10 mouse cellular contexts compared by ENCODE assay signal in genomic region chr4:70603209-70603852, GRCm38 (mm10).
A peak's percentile ranks its signal among the peaks of the same experiment; 100 is the strongest.
DNase-seq lines count a peak whose midpoint lies in the region; ATAC-seq and TF ChIP-seq lines count a peak whose summit lies in the region.
"Had no signal": no experiment of that assay in that cellular context is flagged by ENCODE, and none has a peak within 500 bp of the region (broad histone marks: within the 10 kb centered on the region; RNA-seq: fewer than 3 reads in every experiment).

No protein-coding gene starts in this region.

- H3K79me2 ChIP-seq in MEL (ENCODE audit: control insufficient read depth, insufficient read depth, low read length, poor library complexity) = no peaks in the 10 kb centered on the region

- H3K9ac ChIP-seq in MEL (ENCODE audit: control insufficient read depth, low read depth, low read length, poor library complexity, severe bottlenecking) = no peak overlapping the region
- H3K9ac ChIP-seq in midbrain, embryonic 12.5 days (replicated peaks) = no peak overlapping the region
- H3K9ac ChIP-seq: liver, embryonic 15.5 days had no signal

- peak; percentile 48 to 58; a peak in 2 of 4 replicates for ATAC-seq in hematopoietic stem cell, adult 5-6 weeks (replicated peaks in 1 of 2; ENCODE audit: insufficient read depth in 1 of 2, low FRiP score in 2 of 2, low TSS enrichment in 1 of 2, low read depth in 1 of 2, poor library complexity in 2 of 2, severe bottlenecking in 2 of 2)
- peak; percentile 42; the same call in 1 of the 2 replicates for ATAC-seq in midbrain, embryonic 12.5 days (ENCODE audit: low FRiP score, low read depth)
- ATAC-seq in erythroid progenitor cell, adult 5-6 weeks (replicated peaks; ENCODE audit: low FRiP score, poor library complexity, severe bottlenecking) = no peak

- 24% methylated on average over 3 of the region's 3 CpGs for WGBS in midbrain, embryonic 12.5 days
- WGBS in thymus, adult 2 months = 28% methylated on average over 3 of the region's 3 CpGs

- no peaks in the 10 kb centered on the region for H3K27me3 ChIP-seq in MEL (ENCODE audit: control insufficient read depth in 1 of 2, insufficient read depth in 2 of 2, low read length in 2 of 2)
- H3K27me3 ChIP-seq in midbrain, embryonic 12.5 days = no peaks in the 10 kb centered on the region
- H3K27me3 ChIP-seq in thymus, adult 2 months (ENCODE audit: control insufficient read depth, insufficient read depth, low read length) = no peaks in the 10 kb centered on the region
- H3K27me3 ChIP-seq: liver, embryonic 15.5 days had no signal

- H3K4me2 ChIP-seq in midbrain, embryonic 12.5 days (replicated peaks) = no peak overlapping the region
- H3K4me2 ChIP-seq: liver, embryonic 15.5 days had no signal

- no peak for TF ChIP-seq POLR2A in MEL (IDR thresholded peaks at IDR 0.05; ENCODE audit: control insufficient read depth in 1 of 2, insufficient read depth in 1 of 2, low read depth in 1 of 2, low read length in 2 of 2, poor library complexity in 1 of 2)
- no peak for TF ChIP-seq POLR2A in thymus, adult 2 months (IDR thresholded peaks at IDR 0.05; ENCODE audit: control insufficient read depth, extremely low read depth, insufficient read depth, low read length, poor library complexity)

- H3K4me1 ChIP-seq in MEL (ENCODE audit: control insufficient read depth in 1 of 2, insufficient read depth in 2 of 2, low read length in 2 of 2) = no peaks in the 10 kb centered on the region
- no peaks in the 10 kb centered on the region for H3K4me1 ChIP-seq in midbrain, embryonic 12.5 days
- no peaks in the 10 kb centered on the region for H3K4me1 ChIP-seq in thymus, adult 2 months (replicated peaks; ENCODE audit: control insufficient read depth, insufficient read depth, low read length)
- H3K4me1 ChIP-seq: liver, embryonic 15.5 days had no signal

- H3K9me3 ChIP-seq in MEL (replicated peaks; ENCODE audit: insufficient read depth, low read length) = no peaks in the 10 kb centered on the region
- H3K9me3 ChIP-seq in midbrain, embryonic 12.5 days = no peaks in the 10 kb centered on the region
- H3K9me3 ChIP-seq: liver, embryonic 15.5 days had no signal

- TF ChIP-seq RAD21 in MEL (IDR thresholded peaks at IDR 0.05; ENCODE audit: low read depth, low read length) = peak; percentile 88

- peak; percentile 42 to 55 for DNase-seq in layer of hippocampus, postnatal 10 days (ENCODE audit: low spot score in 2 of 2)
- no peak for DNase-seq in layer of hippocampus, adult 9-10 months (ENCODE audit: low spot score)
- DNase-seq in MEL (ENCODE audit: low read depth, low spot score) = peak; percentile 58
- DNase-seq in brain, embryonic 18.5 days (ENCODE audit: low read depth, low spot score) = peak; percentile 32
- DNase-seq in thymus, adult 2 months = no peak

- no peak overlapping the region for H3K27ac ChIP-seq in MEL (ENCODE audit: control insufficient read depth, low read depth, low read length)
- H3K27ac ChIP-seq in midbrain, embryonic 12.5 days (replicated peaks) = no peak overlapping the region
- no peak overlapping the region for H3K27ac ChIP-seq in thymus, adult 2 months (ENCODE audit: control insufficient read depth, insufficient read depth, low read length)
- H3K27ac ChIP-seq: liver, embryonic 15.5 days had no signal

- no peak for TF ChIP-seq EP300 in MEL (IDR thresholded peaks at IDR 0.05; ENCODE audit: low read depth in 1 of 2, low read length in 2 of 2)

- H3K36me3 ChIP-seq in MEL (ENCODE audit: control insufficient read depth in 1 of 2, insufficient read depth in 2 of 2, low read length in 2 of 2) = no peaks in the 10 kb centered on the region
- no peaks in the 10 kb centered on the region for H3K36me3 ChIP-seq in midbrain, embryonic 12.5 days
- H3K36me3 ChIP-seq in thymus, adult 2 months (ENCODE audit: control insufficient read depth, insufficient read depth, low read length) = no peaks in the 10 kb centered on the region
- H3K36me3 ChIP-seq: liver, embryonic 15.5 days had no signal

- TF ChIP-seq CTCF in MEL (IDR thresholded peaks at IDR 0.05 in 2 of 3, conservative IDR thresholded peaks at IDR 0.05 in 1 of 3; ENCODE audit: control insufficient read depth in 1 of 3, insufficient read depth in 1 of 3, low read depth in 2 of 3, low read length in 3 of 3, poor library complexity in 1 of 3, severe bottlenecking in 1 of 3) = peak; percentile 48 to 79 (median 51)
- no peak for TF ChIP-seq CTCF in thymus, adult 2 months (IDR thresholded peaks at IDR 0.05; ENCODE audit: borderline replicate concordance, control insufficient read depth, extremely low read depth, insufficient read depth, low read length, poor library complexity)

- no peak overlapping the region for H3K4me3 ChIP-seq in MEL (ENCODE audit: control insufficient read depth in 1 of 2, insufficient read depth in 1 of 2, low read depth in 2 of 2, low read length in 2 of 2)
- H3K4me3 ChIP-seq in midbrain, embryonic 12.5 days = no peak overlapping the region
- H3K4me3 ChIP-seq in thymus, adult 2 months (ENCODE audit: control insufficient read depth, insufficient read depth, low read length) = no peak overlapping the region
- H3K4me3 ChIP-seq: erythroblast, embryonic 14.5 days; liver, embryonic 15.5 days had no signal

TF ChIP-seq in MEL, 35 proteins besides CTCF, POLR2A, EP300 and RAD21:
- TF ChIP-seq HCFC1 (IDR thresholded peaks at IDR 0.05; ENCODE audit: low read depth, low read length) (no peak), MAFK (IDR thresholded peaks at IDR 0.05; ENCODE audit: borderline replicate concordance, low read depth, low read length) (no peak), SMC3 (IDR thresholded peaks at IDR 0.05; ENCODE audit: low read depth, low read length) (peak; percentile 82), ZMIZ1 (IDR thresholded peaks at IDR 0.05; ENCODE audit: low read depth, low read length) (no peak), ZC3H11A (IDR thresholded peaks at IDR 0.05; ENCODE audit: low read depth, low read length) (peak; percentile 80), USF1 (IDR thresholded peaks at IDR 0.05; ENCODE audit: low read depth, low read length) (no peak), MYB (IDR thresholded peaks at IDR 0.05; ENCODE audit: low read depth, low read length) (no peak)

Comparison
In these comparisons a context has a peak if more than half of its experiments do, and no peak if none do; other contexts are left out.
1. DNase-seq: peak in layer of hippocampus, postnatal 10 days (2 of 2), MEL (single experiment) and brain, embryonic 18.5 days (single experiment); none in layer of hippocampus, adult 9-10 months (single experiment) and thymus, adult 2 months (single experiment).